Mouse (Mus musculus): ENCODE measurements around the gene Cdh13. TPM values are rescaled to one million over a fixed set of nuclear protein-coding genes. Genes with fewer than 3 reads are reported as not detected.

Gene Cdh13
- polyA plus RNA-seq, 1 experiment, result 30.7 TPM

GRCm38 (mm10) chr8:118879939-118880825 is 596.6 kb downstream of the Cdh13 start:
- Histone ChIP-seq H3K4me3 (ENCODE audit: insufficient read depth, low read depth, low read length) (no peak overlapping the region), H3K27ac (replicated peaks; ENCODE audit: low read depth, low read length) (no peak overlapping the region), H3K4me1 (ENCODE audit: control insufficient read depth, insufficient read depth, insufficient read length, low read length) (no peaks in the 10 kb centered on the region)

DNA sequence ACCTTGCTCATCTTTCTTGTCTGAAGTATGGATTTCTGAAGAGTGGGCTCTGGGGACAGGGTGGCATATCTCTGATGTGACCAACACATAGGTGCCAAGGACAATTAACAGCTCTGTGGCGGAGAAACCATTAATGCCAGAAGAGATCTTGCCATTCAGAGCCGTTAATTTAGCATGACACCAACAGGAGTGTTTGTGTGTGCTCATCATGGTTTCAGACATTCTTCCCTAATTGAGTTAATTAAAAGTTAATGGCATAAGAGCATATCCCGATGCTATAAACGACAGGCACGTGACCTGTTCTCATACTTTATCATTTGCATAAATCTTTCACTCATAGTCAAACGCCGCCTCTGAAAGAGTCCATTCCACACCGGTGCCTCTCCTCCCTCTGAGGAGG is 600.8 kb downstream of the Cdh13 start:
- Histone ChIP-seq H3K27ac (replicated peaks; ENCODE audit: low read depth, low read length) (no peak overlapping the region), H3K4me3 (ENCODE audit: insufficient read depth, low read depth, low read length) (no peak overlapping the region), H3K4me1 (ENCODE audit: control insufficient read depth, insufficient read depth, insufficient read length, low read length) (no peaks in the 10 kb centered on the region)

DNA sequence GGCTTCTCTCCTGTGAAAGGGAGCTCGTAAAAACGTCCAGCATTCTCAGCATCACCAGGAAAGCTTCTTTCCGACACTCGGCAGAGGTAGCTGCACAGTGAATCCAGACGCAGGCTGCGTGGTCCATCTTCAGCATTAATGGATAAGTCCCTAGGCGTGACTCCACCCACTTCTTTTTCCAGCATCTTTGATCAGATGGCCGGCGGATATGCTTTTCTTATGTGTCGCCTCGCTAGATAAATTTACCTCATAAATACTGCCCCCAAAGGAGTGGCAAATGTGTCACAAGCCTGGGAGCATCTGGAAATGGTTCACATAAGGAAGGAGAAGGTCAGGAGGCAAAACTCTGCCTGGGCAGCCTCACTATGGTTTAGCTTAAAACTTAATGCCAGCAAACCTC is 601.5 kb downstream of the Cdh13 start:
- Histone ChIP-seq H3K4me1 (ENCODE audit: control insufficient read depth, insufficient read depth, insufficient read length, low read length) (no peaks in the 10 kb centered on the region), H3K27ac (replicated peaks; ENCODE audit: low read depth, low read length) (no peak overlapping the region)

GRCm38 (mm10) chr8:118902402-118902801 is 618.9 kb downstream of the Cdh13 start:
- Histone ChIP-seq H3K27ac (replicated peaks; ENCODE audit: low read depth, low read length) (no peak overlapping the region), H3K4me1 (ENCODE audit: control insufficient read depth, insufficient read depth, insufficient read length, low read length) (no peaks in the 10 kb centered on the region), H3K4me3 (ENCODE audit: insufficient read depth, low read depth, low read length) (no peak overlapping the region)

More for the DNA sequence above, 601.5 kb downstream of the Cdh13 start:
- no peak overlapping the region for H3K4me3 ChIP-seq (ENCODE audit: insufficient read depth, low read depth, low read length)

DNA sequence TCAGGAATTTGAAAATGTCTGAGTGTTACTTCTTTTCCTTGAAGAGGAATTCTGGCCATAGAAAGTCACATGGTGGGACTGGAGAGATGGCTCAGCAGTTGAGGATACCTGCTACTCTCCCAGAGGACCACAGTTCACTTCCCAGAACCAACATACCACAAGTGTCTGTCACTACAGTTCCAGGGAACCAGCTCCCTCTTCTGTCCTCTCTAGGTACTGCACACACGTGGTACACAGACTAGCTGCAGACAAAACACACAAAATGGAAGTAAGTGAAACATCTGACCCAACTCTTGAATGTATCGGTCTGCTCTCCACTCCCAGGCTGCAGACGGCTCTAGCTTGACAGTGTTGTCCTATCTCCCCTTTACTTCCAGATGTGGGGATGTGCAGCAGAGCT is 633.0 kb downstream of the Cdh13 start:
- Histone ChIP-seq H3K27ac (replicated peaks; ENCODE audit: low read depth, low read length) (no peak overlapping the region), H3K4me1 (ENCODE audit: control insufficient read depth, insufficient read depth, insufficient read length, low read length) (no peaks in the 10 kb centered on the region), H3K4me3 (ENCODE audit: insufficient read depth, low read depth, low read length) (no peak overlapping the region)

DNA sequence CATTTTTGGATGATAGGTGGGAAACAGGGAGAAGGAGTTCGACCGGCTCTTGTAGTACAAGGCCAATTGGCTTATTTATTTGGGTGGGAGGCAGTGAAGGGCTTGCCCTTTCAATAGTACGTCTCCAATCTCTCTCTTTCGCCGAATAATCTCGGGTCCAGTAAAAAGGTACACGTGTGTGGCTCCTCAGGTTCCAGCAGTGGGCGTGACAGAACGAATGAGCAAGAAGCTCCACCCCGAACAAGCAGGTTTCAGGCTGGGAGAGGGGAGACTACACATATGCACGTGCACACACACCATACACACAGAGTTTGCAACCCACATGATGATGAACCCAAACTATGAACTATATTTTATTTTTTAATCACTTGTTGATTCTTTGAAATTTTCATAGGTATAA is 653.9 kb downstream of the Cdh13 start:
- H3K4me1 ChIP-seq (ENCODE audit: control insufficient read depth, insufficient read depth, insufficient read length, low read length), result no peaks in the 10 kb centered on the region
- no peak overlapping the region for H3K27ac ChIP-seq (replicated peaks; ENCODE audit: low read depth, low read length)
- no peak overlapping the region for H3K4me3 ChIP-seq (ENCODE audit: insufficient read depth, low read depth, low read length)

DNA sequence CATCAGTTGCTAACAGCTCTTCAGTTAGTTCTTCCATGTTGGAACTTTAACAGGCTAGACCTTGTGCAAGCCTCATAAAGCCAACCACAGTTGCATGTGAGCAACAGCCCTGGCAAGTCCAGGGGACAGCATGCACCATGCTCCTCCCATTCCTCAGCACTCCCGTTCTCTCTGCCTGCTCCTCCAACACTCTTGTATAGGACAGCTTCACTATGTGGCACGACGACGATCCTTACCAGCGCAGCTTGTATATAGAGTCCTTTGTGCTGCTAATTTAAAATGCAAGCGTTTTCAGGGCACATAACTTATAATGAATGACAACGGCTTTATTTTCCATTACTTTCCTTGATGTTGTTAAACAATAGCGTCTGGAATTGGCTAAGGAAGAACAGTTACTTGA is 654.5 kb downstream of the Cdh13 start:
- H3K27ac ChIP-seq (replicated peaks; ENCODE audit: low read depth, low read length), result no peak overlapping the region
- no peak overlapping the region for H3K4me3 ChIP-seq (ENCODE audit: insufficient read depth, low read depth, low read length)
- H3K4me1 ChIP-seq (ENCODE audit: control insufficient read depth, insufficient read depth, insufficient read length, low read length), result no peaks in the 10 kb centered on the region

DNA sequence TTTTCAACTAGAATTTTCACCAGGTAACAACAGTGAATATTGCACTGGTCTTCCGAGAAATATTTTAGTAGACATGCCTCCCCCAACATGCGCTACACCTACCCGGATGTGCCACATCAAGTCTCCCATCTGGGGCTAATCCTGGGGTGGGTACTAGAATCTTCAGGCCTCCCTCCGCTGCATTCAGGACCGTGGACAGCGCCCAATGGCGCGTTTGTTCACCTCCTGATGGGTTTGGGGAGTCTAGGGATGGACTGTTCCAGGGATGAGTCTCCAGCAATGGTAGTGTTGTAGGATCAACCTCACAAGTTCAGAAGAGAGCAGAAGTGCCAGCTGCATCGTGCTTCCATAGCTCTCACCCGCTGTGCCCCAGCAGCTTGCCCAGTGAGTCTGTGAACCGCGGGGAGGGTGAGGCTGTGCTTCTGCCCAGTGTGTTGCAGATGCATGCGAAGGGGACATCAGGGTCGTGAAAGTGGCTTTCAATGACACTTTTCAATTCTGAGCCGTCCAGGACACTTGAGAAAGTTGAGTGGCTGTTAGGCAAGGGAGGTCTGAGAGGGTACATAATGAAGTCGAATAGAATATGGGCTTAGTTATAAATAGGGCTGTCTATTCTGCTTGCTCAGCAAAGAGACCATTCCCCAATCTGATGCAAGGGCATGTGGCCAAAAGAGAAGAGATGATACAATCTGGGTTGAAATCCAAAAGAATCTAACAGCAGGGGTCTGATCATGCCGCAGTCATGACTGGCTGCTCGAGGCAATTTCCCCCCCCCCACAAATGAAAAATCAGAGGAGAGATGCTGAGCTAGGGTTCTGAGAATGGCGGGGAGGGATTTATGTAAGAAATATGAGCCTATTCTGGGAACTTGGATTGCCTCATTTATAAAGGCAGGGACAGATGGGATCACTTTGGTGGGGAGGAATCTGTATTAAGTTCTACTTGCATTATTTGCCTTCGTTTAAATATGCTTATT is 668.5 kb downstream of the Cdh13 start:
- no peak overlapping the region for H3K27ac ChIP-seq (replicated peaks; ENCODE audit: low read depth, low read length)

GRCm38 (mm10) chr8:118956109-118956508 is 672.6 kb downstream of the Cdh13 start:
- no peaks in the 10 kb centered on the region for H3K4me1 ChIP-seq (ENCODE audit: control insufficient read depth, insufficient read depth, insufficient read length, low read length)
- no peak overlapping the region for H3K4me3 ChIP-seq (ENCODE audit: insufficient read depth, low read depth, low read length)
- no peak overlapping the region for H3K27ac ChIP-seq (replicated peaks; ENCODE audit: low read depth, low read length)

More for the DNA sequence above, 668.5 kb downstream of the Cdh13 start:
- Histone ChIP-seq H3K4me3 (ENCODE audit: insufficient read depth, low read depth, low read length) (no peak overlapping the region), H3K4me1 (ENCODE audit: control insufficient read depth, insufficient read depth, insufficient read length, low read length) (no peaks in the 10 kb centered on the region)

- Histone ChIP-seq H3K27ac (replicated peaks; ENCODE audit: low read depth, low read length) (no peak overlapping the region), H3K4me3 (ENCODE audit: insufficient read depth, low read depth, low read length) (no peak overlapping the region), H3K4me1 (ENCODE audit: control insufficient read depth, insufficient read depth, insufficient read length, low read length) (no peaks in the 10 kb centered on the region)
These were observed 678.5 kb downstream of the Cdh13 start for GRCm38 (mm10) chr8:118961877-118962545.

- Histone ChIP-seq H3K4me1 (ENCODE audit: control insufficient read depth, insufficient read depth, insufficient read length, low read length) (no peaks in the 10 kb centered on the region), H3K27ac (replicated peaks; ENCODE audit: low read depth, low read length) (no peak overlapping the region), H3K4me3 (ENCODE audit: insufficient read depth, low read depth, low read length) (no peak overlapping the region)
These were observed 681.7 kb downstream of the Cdh13 start for GRCm38 (mm10) chr8:118965101-118965840.

DNA sequence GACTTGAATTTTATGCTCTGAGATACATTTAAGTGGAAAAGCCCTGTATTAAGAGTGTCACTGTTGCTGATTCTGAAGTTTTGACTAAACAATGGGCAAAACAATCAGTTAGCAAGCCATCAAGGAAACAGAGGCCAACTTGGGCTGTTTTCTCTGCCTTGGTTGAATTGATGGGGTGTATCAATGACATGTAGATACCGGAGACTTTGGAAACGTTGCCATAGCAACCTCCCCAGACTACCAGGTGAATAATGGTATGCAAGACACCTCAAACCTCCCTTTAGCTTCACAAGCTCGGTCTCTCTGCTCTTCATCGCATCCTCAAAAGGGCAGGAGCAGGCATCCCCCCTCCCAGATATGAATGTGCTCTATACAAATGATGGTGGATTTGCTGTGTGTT is 685.4 kb downstream of the Cdh13 start:
- H3K4me3 ChIP-seq (ENCODE audit: insufficient read depth, low read depth, low read length), result no peak overlapping the region
- no peaks in the 10 kb centered on the region for H3K4me1 ChIP-seq (ENCODE audit: control insufficient read depth, insufficient read depth, insufficient read length, low read length)
- no peak overlapping the region for H3K27ac ChIP-seq (replicated peaks; ENCODE audit: low read depth, low read length)

- no peak overlapping the region for H3K27ac ChIP-seq (replicated peaks; ENCODE audit: low read depth, low read length)
- no peak overlapping the region for H3K4me3 ChIP-seq (ENCODE audit: insufficient read depth, low read depth, low read length)
- H3K4me1 ChIP-seq (ENCODE audit: control insufficient read depth, insufficient read depth, insufficient read length, low read length), result no peaks in the 10 kb centered on the region
These were observed 696.3 kb downstream of the Cdh13 start for GRCm38 (mm10) chr8:118979800-118980199.

DNA sequence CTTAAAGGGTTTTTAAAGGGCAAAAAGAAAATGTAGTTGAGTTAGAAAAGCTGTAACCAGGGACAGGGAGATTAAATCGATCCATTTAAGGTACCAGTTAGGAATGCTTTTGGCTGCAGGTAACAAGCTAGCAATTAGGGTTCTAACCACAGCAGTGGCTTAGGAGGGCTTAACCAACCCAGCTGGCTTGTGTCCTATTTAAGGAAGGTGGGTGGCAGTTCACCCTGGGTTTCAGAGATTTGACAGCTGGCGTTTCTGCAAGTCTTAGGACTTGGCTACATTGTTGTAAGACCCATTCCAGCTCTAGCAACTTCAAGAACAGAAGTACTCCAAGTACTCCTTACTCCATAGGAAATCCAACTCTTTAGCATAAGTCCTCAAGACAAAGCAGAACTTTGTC is 700.2 kb downstream of the Cdh13 start:
- H3K4me1 ChIP-seq (ENCODE audit: control insufficient read depth, insufficient read depth, insufficient read length, low read length), result no peaks in the 10 kb centered on the region
- no peak overlapping the region for H3K4me3 ChIP-seq (ENCODE audit: insufficient read depth, low read depth, low read length)
- H3K27ac ChIP-seq (replicated peaks; ENCODE audit: low read depth, low read length), result no peak overlapping the region
